Mouse (Mus musculus): ENCODE measurements at regions not wholly inside any gene's neighbourhood (a gene's known extent, or its start where the extent isn't known, plus 50 kb on each side); places are given as distances from the start of the nearest gene placed in this dataset.

- Histone ChIP-seq H3K9ac (ENCODE audit: low read depth, low read length) (no peak overlapping the region), H3K9me3 (ENCODE audit: control insufficient read depth, low read length) (no peaks in the 10 kb centered on the region), H3K36me3 (ENCODE audit: control insufficient read depth, insufficient read depth, low read length) (no peaks in the 10 kb centered on the region), H3K27ac (ENCODE audit: low read depth, low read length) (no peak overlapping the region), H3K4me3 (ENCODE audit: low read length) (no peak overlapping the region), H3K27me3 (ENCODE audit: control insufficient read depth, insufficient read depth, low read length) (no peaks in the 10 kb centered on the region), H3K4me1 (ENCODE audit: control insufficient read depth, insufficient read depth, low read length) (0 out of 2 replicates have a peak, but pooled peaks cover 3% of the 10 kb centered on the region), H3K4me2 (replicated peaks; ENCODE audit: low read depth, low read length) (no peak overlapping the region)
- ATAC-seq (ENCODE audit: low FRiP score, low TSS enrichment): no peak
- WGBS: 79% methylated on average over 4 of the region's 4 CpGs
Measured at GRCm38 (mm10) chr19:32926571-32926970, 169.3 kb downstream of the Pten start.

- Histone ChIP-seq H3K9me3 (ENCODE audit: control insufficient read depth, low read length) (no peaks in the 10 kb centered on the region), H3K27ac (ENCODE audit: low read depth, low read length) (no peak overlapping the region), H3K9ac (ENCODE audit: low read depth, low read length) (no peak overlapping the region), H3K36me3 (ENCODE audit: control insufficient read depth, insufficient read depth, low read length) (no peaks in the 10 kb centered on the region), H3K4me2 (replicated peaks; ENCODE audit: low read depth, low read length) (no peak overlapping the region), H3K4me1 (ENCODE audit: control insufficient read depth, insufficient read depth, low read length) (no peaks in the 10 kb centered on the region), H3K27me3 (ENCODE audit: control insufficient read depth, insufficient read depth, low read length) (no peaks in the 10 kb centered on the region), H3K4me3 (ENCODE audit: low read length) (no peak overlapping the region)
- WGBS: 87% methylated on average over 5 of the region's 5 CpGs
- no peak for ATAC-seq (ENCODE audit: low FRiP score, low TSS enrichment)
Measured at GRCm38 (mm10) chr19:32933676-32934075, 176.4 kb downstream of the Pten start.

- Histone ChIP-seq H3K27ac (ENCODE audit: low read depth, low read length) (no peak overlapping the region), H3K4me3 (ENCODE audit: low read length) (no peak overlapping the region), H3K9ac (ENCODE audit: low read depth, low read length) (no peak overlapping the region), H3K36me3 (ENCODE audit: control insufficient read depth, insufficient read depth, low read length) (no peaks in the 10 kb centered on the region), H3K9me3 (ENCODE audit: control insufficient read depth, low read length) (no peaks in the 10 kb centered on the region), H3K4me1 (ENCODE audit: control insufficient read depth, insufficient read depth, low read length) (no peaks in the 10 kb centered on the region), H3K27me3 (ENCODE audit: control insufficient read depth, insufficient read depth, low read length) (no peaks in the 10 kb centered on the region), H3K4me2 (replicated peaks; ENCODE audit: low read depth, low read length) (no peak overlapping the region)
- no peak for ATAC-seq (ENCODE audit: low FRiP score, low TSS enrichment)
- WGBS: 88% methylated on average over 5 of the region's 5 CpGs
Measured at GRCm38 (mm10) chr19:32935638-32936037, 178.3 kb downstream of the Pten start.

- H3K4me2 ChIP-seq (replicated peaks; ENCODE audit: low read depth, low read length): no peak overlapping the region
- H3K9me3 ChIP-seq (ENCODE audit: control insufficient read depth, low read length): no peaks in the 10 kb centered on the region
- H3K9ac ChIP-seq (ENCODE audit: low read depth, low read length): no peak overlapping the region
- no peaks in the 10 kb centered on the region for H3K27me3 ChIP-seq (ENCODE audit: control insufficient read depth, insufficient read depth, low read length)
- H3K27ac ChIP-seq (ENCODE audit: low read depth, low read length): no peak overlapping the region
- no peak overlapping the region for H3K4me3 ChIP-seq (ENCODE audit: low read length)
- no peaks in the 10 kb centered on the region for H3K36me3 ChIP-seq (ENCODE audit: control insufficient read depth, insufficient read depth, low read length)
- no peak for ATAC-seq (ENCODE audit: low FRiP score, low TSS enrichment)
- H3K4me1 ChIP-seq (ENCODE audit: control insufficient read depth, insufficient read depth, low read length): no peaks in the 10 kb centered on the region
- WGBS: 82% methylated on average over 6 of the region's 6 CpGs
Measured at GRCm38 (mm10) chr19:32937591-32937990, 180.3 kb downstream of the Pten start.

- Histone ChIP-seq H3K4me3 (ENCODE audit: low read length) (no peak overlapping the region), H3K4me2 (replicated peaks; ENCODE audit: low read depth, low read length) (no peak overlapping the region), H3K9me3 (ENCODE audit: control insufficient read depth, low read length) (no peaks in the 10 kb centered on the region), H3K27me3 (ENCODE audit: control insufficient read depth, insufficient read depth, low read length) (no peaks in the 10 kb centered on the region), H3K9ac (ENCODE audit: low read depth, low read length) (no peak overlapping the region), H3K4me1 (ENCODE audit: control insufficient read depth, insufficient read depth, low read length) (no peaks in the 10 kb centered on the region), H3K36me3 (ENCODE audit: control insufficient read depth, insufficient read depth, low read length) (no peaks in the 10 kb centered on the region), H3K27ac (ENCODE audit: low read depth, low read length) (no peak overlapping the region)
- 75% methylated on average over 5 of the region's 5 CpGs for WGBS
- no peak for ATAC-seq (ENCODE audit: low FRiP score, low TSS enrichment)
Measured at GRCm38 (mm10) chr19:32939692-32940091, 182.4 kb downstream of the Pten start.

GRCm38 (mm10) chr19:32940806-32941205, 183.5 kb downstream of the Pten start:
- H3K4me1 ChIP-seq (ENCODE audit: control insufficient read depth, insufficient read depth, low read length): no peaks in the 10 kb centered on the region
- H3K27ac ChIP-seq (ENCODE audit: low read depth, low read length): no peak overlapping the region
- no peaks in the 10 kb centered on the region for H3K27me3 ChIP-seq (ENCODE audit: control insufficient read depth, insufficient read depth, low read length)
- H3K4me3 ChIP-seq (ENCODE audit: low read length): no peak overlapping the region
- H3K9me3 ChIP-seq (ENCODE audit: control insufficient read depth, low read length): no peaks in the 10 kb centered on the region
- no peak overlapping the region for H3K9ac ChIP-seq (ENCODE audit: low read depth, low read length)
- no peak for ATAC-seq (ENCODE audit: low FRiP score, low TSS enrichment)
- no peaks in the 10 kb centered on the region for H3K36me3 ChIP-seq (ENCODE audit: control insufficient read depth, insufficient read depth, low read length)
- H3K4me2 ChIP-seq (replicated peaks; ENCODE audit: low read depth, low read length): no peak overlapping the region
- 48% methylated on average over 6 of the region's 6 CpGs for WGBS

- Histone ChIP-seq H3K9me3 (ENCODE audit: control insufficient read depth, low read length) (no peaks in the 10 kb centered on the region), H3K4me1 (ENCODE audit: control insufficient read depth, insufficient read depth, low read length) (no peaks in the 10 kb centered on the region), H3K9ac (ENCODE audit: low read depth, low read length) (no peak overlapping the region), H3K4me3 (ENCODE audit: low read length) (no peak overlapping the region), H3K36me3 (ENCODE audit: control insufficient read depth, insufficient read depth, low read length) (no peaks in the 10 kb centered on the region), H3K27me3 (ENCODE audit: control insufficient read depth, insufficient read depth, low read length) (no peaks in the 10 kb centered on the region), H3K27ac (ENCODE audit: low read depth, low read length) (no peak overlapping the region), H3K4me2 (replicated peaks; ENCODE audit: low read depth, low read length) (no peak overlapping the region)
- 52% methylated on average over 2 of the region's 2 CpGs for WGBS
- ATAC-seq (ENCODE audit: low FRiP score, low TSS enrichment): no peak
Measured at GRCm38 (mm10) chr19:32943594-32944230, 186.4 kb downstream of the Pten start.

- H3K9ac ChIP-seq (ENCODE audit: low read depth, low read length): no peak overlapping the region
- 76% methylated on average over 12 of the region's 12 CpGs for WGBS
- no peak for ATAC-seq (ENCODE audit: low FRiP score, low TSS enrichment)
Measured at GRCm38 (mm10) chr19:32947081-32947855, 190.0 kb downstream of the Pten start.

GRCm38 (mm10) chr19:32950252-32950651, 193.0 kb downstream of the Pten start:
- WGBS: 78% methylated on average over 3 of the region's 3 CpGs
- Histone ChIP-seq H3K36me3 (ENCODE audit: control insufficient read depth, insufficient read depth, low read length) (no peaks in the 10 kb centered on the region), H3K4me2 (replicated peaks; ENCODE audit: low read depth, low read length) (no peak overlapping the region), H3K27ac (ENCODE audit: low read depth, low read length) (no peak overlapping the region), H3K27me3 (ENCODE audit: control insufficient read depth, insufficient read depth, low read length) (no peaks in the 10 kb centered on the region), H3K9ac (ENCODE audit: low read depth, low read length) (no peak overlapping the region), H3K9me3 (ENCODE audit: control insufficient read depth, low read length) (no peaks in the 10 kb centered on the region), H3K4me1 (ENCODE audit: control insufficient read depth, insufficient read depth, low read length) (peaks cover 5% of the 10 kb centered on the region; the same call in 1 of the 2 replicates), H3K4me3 (ENCODE audit: low read length) (no peak overlapping the region)
- no peak for ATAC-seq (ENCODE audit: low FRiP score, low TSS enrichment)

More at GRCm38 (mm10) chr19:32947081-32947855, 190.0 kb downstream of the Pten start:
- H3K27ac ChIP-seq (ENCODE audit: low read depth, low read length): no peak overlapping the region
- no peaks in the 10 kb centered on the region for H3K27me3 ChIP-seq (ENCODE audit: control insufficient read depth, insufficient read depth, low read length)
- H3K36me3 ChIP-seq (ENCODE audit: control insufficient read depth, insufficient read depth, low read length): no peaks in the 10 kb centered on the region
- H3K4me3 ChIP-seq (ENCODE audit: low read length): no peak overlapping the region
- no peak overlapping the region for H3K4me2 ChIP-seq (replicated peaks; ENCODE audit: low read depth, low read length)
- H3K4me1 ChIP-seq (ENCODE audit: control insufficient read depth, insufficient read depth, low read length): no peaks in the 10 kb centered on the region
- no peaks in the 10 kb centered on the region for H3K9me3 ChIP-seq (ENCODE audit: control insufficient read depth, low read length)
